Mouse (Mus musculus): ENCODE results near the gene Rab11fip4. TPM values are rescaled to one million over a fixed set of nuclear protein-coding genes. Genes with fewer than 3 reads are reported as not detected.

Gene Rab11fip4
- total and polyA plus RNA-seq, 3 experiments: 0.05 TPM; not detected in 2

GRCm38 (mm10) chr11:79635661-79636449, 44.8 kb downstream of the Rab11fip4 start:
- DNase-seq (ENCODE audit: low spot score) (no peak), ATAC-seq (ENCODE audit: extremely low read depth, insufficient number of reproducible peaks, low FRiP score, poor library complexity, severe bottlenecking) (no peak)
- Histone ChIP-seq H3K4me3 (ENCODE audit: low read depth, low read length) (no peak overlapping the region), H3K36me3 (replicated peaks) (no peaks in the 10 kb centered on the region), H3K4me1 (ENCODE audit: insufficient read depth, low read depth, low read length) (peaks cover 2% of the 10 kb centered on the region; the same call in 1 of the 2 replicates), H3K9me3 (replicated peaks) (no peaks in the 10 kb centered on the region), H3K27me3 (ENCODE audit: insufficient read depth, low read length) (peaks cover 43% of the 10 kb centered on the region)
- TF ChIP-seq GATA2 (IDR thresholded peaks at IDR 0.05; ENCODE audit: borderline replicate concordance, low read depth, low read length): no peak
- TF ChIP-seq CTCF (IDR thresholded peaks at IDR 0.05; ENCODE audit: low read depth, low read length): no peak
- no peak for TF ChIP-seq POLR2AphosphoS5 (IDR thresholded peaks at IDR 0.05; ENCODE audit: insufficient replicate concordance, low read depth, low read length)
- TF ChIP-seq TAL1 (conservative IDR thresholded peaks at IDR 0.05; ENCODE audit: low read depth, low read length): no peak
- no peak for TF ChIP-seq GATA1 (IDR thresholded peaks at IDR 0.05; ENCODE audit: borderline replicate concordance, low read length)

- DNase-seq (ENCODE audit: low spot score): no peak
- Histone ChIP-seq H3K4me3 (ENCODE audit: low read depth, low read length) (no peak overlapping the region), H3K9me3 (replicated peaks) (no peaks in the 10 kb centered on the region), H3K36me3 (replicated peaks) (no peaks in the 10 kb centered on the region), H3K27me3 (ENCODE audit: insufficient read depth, low read length) (peaks cover 48% of the 10 kb centered on the region), H3K4me1 (ENCODE audit: insufficient read depth, low read depth, low read length) (peaks cover 2% of the 10 kb centered on the region; the same call in 1 of the 2 replicates)
- no peak for TF ChIP-seq POLR2AphosphoS5 (IDR thresholded peaks at IDR 0.05; ENCODE audit: insufficient replicate concordance, low read depth, low read length)
- TF ChIP-seq GATA2 (IDR thresholded peaks at IDR 0.05; ENCODE audit: borderline replicate concordance, low read depth, low read length): no peak
- no peak for TF ChIP-seq GATA1 (IDR thresholded peaks at IDR 0.05; ENCODE audit: borderline replicate concordance, low read length)
- no peak for TF ChIP-seq TAL1 (conservative IDR thresholded peaks at IDR 0.05; ENCODE audit: low read depth, low read length)
- TF ChIP-seq CTCF (IDR thresholded peaks at IDR 0.05; ENCODE audit: low read depth, low read length): no peak
- no peak for ATAC-seq (ENCODE audit: extremely low read depth, insufficient number of reproducible peaks, low FRiP score, poor library complexity, severe bottlenecking)
These were observed 45.5 kb downstream of the Rab11fip4 start for GRCm38 (mm10) chr11:79636481-79636880.

- DNase-seq (ENCODE audit: low spot score): no peak
- TF ChIP-seq GATA2 (IDR thresholded peaks at IDR 0.05; ENCODE audit: borderline replicate concordance, low read depth, low read length): no peak
- TF ChIP-seq GATA1 (IDR thresholded peaks at IDR 0.05; ENCODE audit: borderline replicate concordance, low read length): no peak
- no peak for TF ChIP-seq TAL1 (conservative IDR thresholded peaks at IDR 0.05; ENCODE audit: low read depth, low read length)
- no peak for TF ChIP-seq CTCF (IDR thresholded peaks at IDR 0.05; ENCODE audit: low read depth, low read length)
- no peak for TF ChIP-seq POLR2AphosphoS5 (IDR thresholded peaks at IDR 0.05; ENCODE audit: insufficient replicate concordance, low read depth, low read length)
- Histone ChIP-seq H3K4me1 (ENCODE audit: insufficient read depth, low read depth, low read length) (no peaks in the 10 kb centered on the region; the same call in 1 of the 2 replicates), H3K9me3 (replicated peaks) (no peaks in the 10 kb centered on the region), H3K4me3 (ENCODE audit: low read depth, low read length) (no peak overlapping the region), H3K27me3 (ENCODE audit: insufficient read depth, low read length) (peaks cover 37% of the 10 kb centered on the region), H3K36me3 (replicated peaks) (no peaks in the 10 kb centered on the region)
- no peak for ATAC-seq (ENCODE audit: extremely low read depth, insufficient number of reproducible peaks, low FRiP score, poor library complexity, severe bottlenecking)
These were observed 47.7 kb downstream of the Rab11fip4 start for GRCm38 (mm10) chr11:79638691-79639090.

- Histone ChIP-seq H3K36me3 (replicated peaks) (no peaks in the 10 kb centered on the region), H3K9me3 (replicated peaks) (no peaks in the 10 kb centered on the region), H3K4me1 (ENCODE audit: insufficient read depth, low read depth, low read length) (no peaks in the 10 kb centered on the region), H3K27me3 (ENCODE audit: insufficient read depth, low read length) (peaks cover 46% of the 10 kb centered on the region), H3K4me3 (ENCODE audit: low read depth, low read length) (no peak overlapping the region)
- ATAC-seq (ENCODE audit: extremely low read depth, insufficient number of reproducible peaks, low FRiP score, poor library complexity, severe bottlenecking) (no peak), DNase-seq (ENCODE audit: low spot score) (no peak)
- TF ChIP-seq CTCF (IDR thresholded peaks at IDR 0.05; ENCODE audit: low read depth, low read length): no peak
- no peak for TF ChIP-seq TAL1 (conservative IDR thresholded peaks at IDR 0.05; ENCODE audit: low read depth, low read length)
- no peak for TF ChIP-seq GATA1 (IDR thresholded peaks at IDR 0.05; ENCODE audit: borderline replicate concordance, low read length)
- no peak for TF ChIP-seq GATA2 (IDR thresholded peaks at IDR 0.05; ENCODE audit: borderline replicate concordance, low read depth, low read length)
- no peak for TF ChIP-seq POLR2AphosphoS5 (IDR thresholded peaks at IDR 0.05; ENCODE audit: insufficient replicate concordance, low read depth, low read length)
These were observed 50.1 kb downstream of the Rab11fip4 start for GRCm38 (mm10) chr11:79640940-79641733.

- H3K27me3 ChIP-seq (ENCODE audit: insufficient read depth, low read length): peaks cover 65% of the 10 kb centered on the region
- ATAC-seq (ENCODE audit: extremely low read depth, insufficient number of reproducible peaks, low FRiP score, poor library complexity, severe bottlenecking) (no peak), DNase-seq (ENCODE audit: low spot score) (no peak)
- H3K4me1 ChIP-seq (ENCODE audit: insufficient read depth, low read depth, low read length): no peaks in the 10 kb centered on the region
- no peaks in the 10 kb centered on the region for H3K36me3 ChIP-seq (replicated peaks)
- H3K4me3 ChIP-seq (ENCODE audit: low read depth, low read length): no peak overlapping the region
- TF ChIP-seq CTCF (IDR thresholded peaks at IDR 0.05; ENCODE audit: low read depth, low read length): no peak
- TF ChIP-seq TAL1 (conservative IDR thresholded peaks at IDR 0.05; ENCODE audit: low read depth, low read length): no peak
- TF ChIP-seq GATA2 (IDR thresholded peaks at IDR 0.05; ENCODE audit: borderline replicate concordance, low read depth, low read length): no peak
- no peak for TF ChIP-seq GATA1 (IDR thresholded peaks at IDR 0.05; ENCODE audit: borderline replicate concordance, low read length)
- TF ChIP-seq POLR2AphosphoS5 (IDR thresholded peaks at IDR 0.05; ENCODE audit: insufficient replicate concordance, low read depth, low read length): no peak
- no peaks in the 10 kb centered on the region for H3K9me3 ChIP-seq (replicated peaks)
These were observed 52.7 kb downstream of the Rab11fip4 start for GRCm38 (mm10) chr11:79643730-79644129.

GRCm38 (mm10) chr11:79644717-79645191, 53.7 kb downstream of the Rab11fip4 start:
- Histone ChIP-seq H3K4me1 (ENCODE audit: insufficient read depth, low read depth, low read length) (no peaks in the 10 kb centered on the region), H3K4me3 (ENCODE audit: low read depth, low read length) (no peak overlapping the region)
- no peak for TF ChIP-seq CTCF (IDR thresholded peaks at IDR 0.05; ENCODE audit: low read depth, low read length)
- no peak for TF ChIP-seq GATA1 (IDR thresholded peaks at IDR 0.05; ENCODE audit: borderline replicate concordance, low read length)
- no peak for TF ChIP-seq TAL1 (conservative IDR thresholded peaks at IDR 0.05; ENCODE audit: low read depth, low read length)
- no peak for TF ChIP-seq GATA2 (IDR thresholded peaks at IDR 0.05; ENCODE audit: borderline replicate concordance, low read depth, low read length)
- no peak for TF ChIP-seq POLR2AphosphoS5 (IDR thresholded peaks at IDR 0.05; ENCODE audit: insufficient replicate concordance, low read depth, low read length)

More at GRCm38 (mm10) chr11:79644717-79645191, 53.7 kb downstream of the Rab11fip4 start:
- no peaks in the 10 kb centered on the region for H3K36me3 ChIP-seq (replicated peaks)
- no peaks in the 10 kb centered on the region for H3K9me3 ChIP-seq (replicated peaks)
- DNase-seq (ENCODE audit: low spot score) (no peak), ATAC-seq (ENCODE audit: extremely low read depth, insufficient number of reproducible peaks, low FRiP score, poor library complexity, severe bottlenecking) (no peak)
- H3K27me3 ChIP-seq (ENCODE audit: insufficient read depth, low read length): peaks cover 62% of the 10 kb centered on the region
